Mouse (Mus musculus) cerebellum, adult 9-10 months (tissue): ENCODE measurements around the gene Elk4.

ENCODE experiments used
- DNase-seq: peaks from one replicate; pipeline ENCODE4 v3.0.0; 2022

The Elk4 gene

GRCm38 (mm10) chr1:132019876-132020275, 12.5 kb downstream of the Elk4 start:
- DNase-seq: no peak

- no peak for DNase-seq
Observed at GRCm38 (mm10) chr1:132022107-132022506, 14.7 kb downstream of the Elk4 start.

GRCm38 (mm10) chr1:132026925-132027646, 19.7 kb downstream of the Elk4 start:
- peak; percentile 24 for DNase-seq

GRCm38 (mm10) chr1:132027978-132028377, 20.6 kb downstream of the Elk4 start:
- no peak for DNase-seq

GRCm38 (mm10) chr1:132028413-132028812, 21.0 kb downstream of the Elk4 start:
- no peak for DNase-seq

- no peak for DNase-seq
Observed at GRCm38 (mm10) chr1:132030574-132030973, 23.2 kb downstream of the Elk4 start.

GRCm38 (mm10) chr1:132032172-132032571, 24.8 kb downstream of the Elk4 start:
- no peak for DNase-seq

- DNase-seq: no peak
Observed at GRCm38 (mm10) chr1:132037746-132038145, 30.3 kb downstream of the Elk4 start.

- DNase-seq: no peak
Observed at GRCm38 (mm10) chr1:132038753-132039152, 31.3 kb downstream of the Elk4 start.

- DNase-seq: no peak
Observed at GRCm38 (mm10) chr1:132040201-132040621, 32.8 kb downstream of the Elk4 start.

GRCm38 (mm10) chr1:132043759-132044158, 36.4 kb downstream of the Elk4 start:
- no peak for DNase-seq

GRCm38 (mm10) chr1:132046143-132046735, 38.8 kb downstream of the Elk4 start:
- DNase-seq: peak; percentile 69

- peak; percentile 53 for DNase-seq
Observed at GRCm38 (mm10) chr1:132051746-132052145, 44.3 kb downstream of the Elk4 start.

GRCm38 (mm10) chr1:132054387-132054786, 47.0 kb downstream of the Elk4 start:
- DNase-seq: no peak

GRCm38 (mm10) chr1:132055054-132055664, 47.8 kb downstream of the Elk4 start:
- no peak for DNase-seq

- DNase-seq: no peak
Observed at GRCm38 (mm10) chr1:132058558-132058957, 51.2 kb downstream of the Elk4 start.

- no peak for DNase-seq
Observed at GRCm38 (mm10) chr1:132060036-132060769, 52.8 kb downstream of the Elk4 start.

GRCm38 (mm10) chr1:132061750-132062541, 54.5 kb downstream of the Elk4 start:
- no peak for DNase-seq

GRCm38 (mm10) chr1:132063096-132063495, 55.7 kb downstream of the Elk4 start:
- no peak for DNase-seq

GRCm38 (mm10) chr1:132065001-132065400, 57.6 kb downstream of the Elk4 start:
- DNase-seq: no peak

GRCm38 (mm10) chr1:132065475-132066172, 58.2 kb downstream of the Elk4 start:
- DNase-seq: no peak
